Mouse (Mus musculus) small intestine, adult 2 months (tissue): ENCODE data around the gene Rint1.
"Not testable (repeated sequence)": the region's sequence is repeated elsewhere in the genome, so short reads cannot be mapped to it uniquely, and the experiment has no call there.

Experiments
- CTCF ChIP-seq: fragments of 200-500 bp; IDR thresholded peaks from 2 replicates; pipeline ENCODE4 v1.5.1; 2012; ENCODE audit warnings: low read depth, mild to moderate bottlenecking, control low read depth, inconsistent platforms, low read length, moderate library complexity, mixed read lengths; ENCODE audit not compliant: insufficient replicate concordance, insufficient read length; ENCODE audit errors: extremely low read depth
- POLR2A ChIP-seq: fragments of 200-500 bp; IDR thresholded peaks from 2 replicates; pipeline ENCODE4 v1.6.1; 2012; ENCODE audit warnings: low read depth, mild to moderate bottlenecking, control low read depth, inconsistent platforms, low read length, moderate library complexity

DNA sequence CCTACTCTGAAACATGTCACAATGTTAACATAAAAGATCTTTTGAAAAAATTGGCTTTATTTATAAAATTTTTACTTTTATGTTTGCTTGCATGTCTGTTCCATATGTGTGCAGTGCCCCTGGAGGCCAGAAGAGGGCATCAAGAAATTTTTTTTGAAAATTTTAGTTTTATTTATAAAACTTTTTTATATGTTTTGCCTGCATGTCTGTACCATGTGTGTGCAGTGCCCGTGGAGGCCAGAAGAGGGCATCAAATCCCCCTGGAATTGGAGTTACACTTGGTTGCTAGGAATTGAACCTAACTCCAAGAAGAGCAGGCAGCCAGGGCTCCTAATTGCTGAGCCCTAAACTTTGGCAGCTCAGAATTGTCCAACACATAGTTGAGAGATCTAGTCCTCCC lies 65.4 kb downstream of the Rint1 start:
- peak; percentile 13; the same call in 1 of the 2 replicates for TF ChIP-seq CTCF
- TF ChIP-seq POLR2A: not testable (repeated sequence)
